Mouse (Mus musculus): Measurements from ENCODE around the gene Kmt5b.

The Kmt5b gene

GRCm38 (mm10) chr19:3767781-3768696 is 818 bp downstream of the Kmt5b start:
- ATAC-seq (ENCODE audit: insufficient number of reproducible peaks, low FRiP score, low TSS enrichment) = peak; percentile 33; the same call in 1 of the 2 replicates

- ATAC-seq (ENCODE audit: insufficient number of reproducible peaks, low FRiP score, low TSS enrichment) = peak; percentile 79
These were observed 1.6 kb downstream of the Kmt5b start for GRCm38 (mm10) chr19:3768697-3769383.

- no peak for ATAC-seq (ENCODE audit: insufficient number of reproducible peaks, low FRiP score, low TSS enrichment)
These were observed 2.3 kb downstream of the Kmt5b start for GRCm38 (mm10) chr19:3769533-3769932.

- ATAC-seq (ENCODE audit: insufficient number of reproducible peaks, low FRiP score, low TSS enrichment) = no peak
These were observed 6.9 kb downstream of the Kmt5b start for GRCm38 (mm10) chr19:3774159-3774558.

GRCm38 (mm10) chr19:3778713-3779112 is 11.5 kb downstream of the Kmt5b start:
- ATAC-seq (ENCODE audit: insufficient number of reproducible peaks, low FRiP score, low TSS enrichment) = no peak

- no peak; the same call in 1 of the 2 replicates for ATAC-seq (ENCODE audit: insufficient number of reproducible peaks, low FRiP score, low TSS enrichment)
These were observed 22.9 kb downstream of the Kmt5b start for GRCm38 (mm10) chr19:3790077-3790476.

- ATAC-seq (ENCODE audit: insufficient number of reproducible peaks, low FRiP score, low TSS enrichment) = no peak
These were observed 38.3 kb downstream of the Kmt5b start for GRCm38 (mm10) chr19:3805526-3805925.

GRCm38 (mm10) chr19:3810536-3811233 is 43.5 kb downstream of the Kmt5b start:
- no peak for ATAC-seq (ENCODE audit: insufficient number of reproducible peaks, low FRiP score, low TSS enrichment)

- ATAC-seq (ENCODE audit: insufficient number of reproducible peaks, low FRiP score, low TSS enrichment) = no peak
These were observed 47.2 kb downstream of the Kmt5b start for GRCm38 (mm10) chr19:3814461-3814860.

GRCm38 (mm10) chr19:3815824-3816223 is 48.6 kb downstream of the Kmt5b start:
- no peak for ATAC-seq (ENCODE audit: insufficient number of reproducible peaks, low FRiP score, low TSS enrichment)

GRCm38 (mm10) chr19:3819080-3819479 is 51.9 kb downstream of the Kmt5b start:
- no peak for ATAC-seq (ENCODE audit: insufficient number of reproducible peaks, low FRiP score, low TSS enrichment)

GRCm38 (mm10) chr19:3819899-3820444 is 52.8 kb downstream of the Kmt5b start:
- ATAC-seq (ENCODE audit: insufficient number of reproducible peaks, low FRiP score, low TSS enrichment) = no peak

- no peak for ATAC-seq (ENCODE audit: insufficient number of reproducible peaks, low FRiP score, low TSS enrichment)
These were observed 57.8 kb downstream of the Kmt5b start for GRCm38 (mm10) chr19:3825044-3825443.

GRCm38 (mm10) chr19:3829863-3830262 is 62.6 kb downstream of the Kmt5b start:
- ATAC-seq (ENCODE audit: insufficient number of reproducible peaks, low FRiP score, low TSS enrichment) = no peak

- ATAC-seq (ENCODE audit: insufficient number of reproducible peaks, low FRiP score, low TSS enrichment) = no peak
These were observed 64.5 kb downstream of the Kmt5b start for GRCm38 (mm10) chr19:3831716-3832115.

- ATAC-seq (ENCODE audit: insufficient number of reproducible peaks, low FRiP score, low TSS enrichment) = peak; percentile 86; the same call in 1 of the 2 replicates
These were observed 65.7 kb downstream of the Kmt5b start for GRCm38 (mm10) chr19:3832851-3833353.

- ATAC-seq (ENCODE audit: insufficient number of reproducible peaks, low FRiP score, low TSS enrichment) = no peak
These were observed 67.1 kb downstream of the Kmt5b start for GRCm38 (mm10) chr19:3834301-3834700.

GRCm38 (mm10) chr19:3836791-3837190 is 69.6 kb downstream of the Kmt5b start:
- no peak for ATAC-seq (ENCODE audit: insufficient number of reproducible peaks, low FRiP score, low TSS enrichment)

GRCm38 (mm10) chr19:3838931-3839330 is 71.7 kb downstream of the Kmt5b start:
- no peak for ATAC-seq (ENCODE audit: insufficient number of reproducible peaks, low FRiP score, low TSS enrichment)

GRCm38 (mm10) chr19:3839686-3840085 is 72.5 kb downstream of the Kmt5b start:
- no peak for ATAC-seq (ENCODE audit: insufficient number of reproducible peaks, low FRiP score, low TSS enrichment)

All from cerebellum, adult (tissue).